Mouse (Mus musculus) neural tube, embryonic 10.5 days (tissue): ENCODE results near the gene Cdr2.
"Not testable (repeated sequence)": the region's sequence is repeated elsewhere in the genome, so short reads cannot be mapped to it uniquely, and the experiment has no call there.

Source experiments
- DNase-seq: peaks from one replicate; pipeline ENCODE4 v3.0.0-alpha.2; 2017; ENCODE audit warnings: low spot score; ENCODE audit errors: extremely low spot score

Gene Cdr2

GRCm38 (mm10) chr7:120972471-120972870 is 9.6 kb downstream of the Cdr2 start:
- not testable (repeated sequence) for DNase-seq

GRCm38 (mm10) chr7:120970112-120970511 is 12.0 kb downstream of the Cdr2 start:
- DNase-seq = no peak

- no peak for DNase-seq
Observed at GRCm38 (mm10) chr7:120969221-120969620, 12.9 kb downstream of the Cdr2 start.

GRCm38 (mm10) chr7:120963126-120963525 is 19.0 kb downstream of the Cdr2 start:
- no peak for DNase-seq

- DNase-seq = no peak
Observed at GRCm38 (mm10) chr7:120961893-120962292, 20.2 kb downstream of the Cdr2 start.

GRCm38 (mm10) chr7:120960601-120961000 is 21.5 kb downstream of the Cdr2 start:
- no peak for DNase-seq

GRCm38 (mm10) chr7:120960116-120960515 is 22.0 kb downstream of the Cdr2 start:
- no peak for DNase-seq

GRCm38 (mm10) chr7:120953591-120953990 is 28.5 kb downstream of the Cdr2 start:
- DNase-seq = not testable (repeated sequence)

GRCm38 (mm10) chr7:120943936-120944509 is 38.1 kb downstream of the Cdr2 start:
- no peak for DNase-seq

GRCm38 (mm10) chr7:120942506-120942905 is 39.6 kb downstream of the Cdr2 start:
- no peak for DNase-seq

GRCm38 (mm10) chr7:120941214-120941613 is 40.9 kb downstream of the Cdr2 start:
- DNase-seq = no peak

- no peak for DNase-seq
Observed at GRCm38 (mm10) chr7:120940343-120940742, 41.8 kb downstream of the Cdr2 start.

- no peak for DNase-seq
Observed at GRCm38 (mm10) chr7:120938206-120938605, 43.9 kb downstream of the Cdr2 start.

GRCm38 (mm10) chr7:120936522-120936921 is 45.6 kb downstream of the Cdr2 start:
- DNase-seq = no peak

GRCm38 (mm10) chr7:120934716-120935115 is 47.4 kb downstream of the Cdr2 start:
- peak; percentile 48 for DNase-seq

GRCm38 (mm10) chr7:120933680-120934195 is 48.4 kb downstream of the Cdr2 start:
- DNase-seq = no peak

- no peak for DNase-seq
Observed at GRCm38 (mm10) chr7:120933110-120933509, 49.0 kb downstream of the Cdr2 start.

GRCm38 (mm10) chr7:120918526-120918962 is 63.6 kb downstream of the Cdr2 start:
- DNase-seq = peak; percentile 65

- DNase-seq = peak; percentile 99
Observed at GRCm38 (mm10) chr7:120917592-120918461, 64.3 kb downstream of the Cdr2 start, which contains the start of gene Polr3e. TSS of gene Polr3e (plus strand) at chr7:120917744.

- DNase-seq = no peak
Observed at GRCm38 (mm10) chr7:120917279-120917591, 64.9 kb downstream of the Cdr2 start.

- DNase-seq = no peak
Observed at GRCm38 (mm10) chr7:120916262-120916875, 65.7 kb downstream of the Cdr2 start.

- DNase-seq = no peak
Observed at GRCm38 (mm10) chr7:120913332-120913731, 68.8 kb downstream of the Cdr2 start.
